Mouse (Mus musculus) kidney, adult 9 months (tissue): ENCODE data around the gene Best1.
A peak's percentile ranks its signal among the peaks of the same experiment; 100 is the strongest.

ENCODE experiments used
- DNase-seq: peaks from one replicate; pipeline ENCODE4 v3.0.0; 2022

The Best1 gene

DNA sequence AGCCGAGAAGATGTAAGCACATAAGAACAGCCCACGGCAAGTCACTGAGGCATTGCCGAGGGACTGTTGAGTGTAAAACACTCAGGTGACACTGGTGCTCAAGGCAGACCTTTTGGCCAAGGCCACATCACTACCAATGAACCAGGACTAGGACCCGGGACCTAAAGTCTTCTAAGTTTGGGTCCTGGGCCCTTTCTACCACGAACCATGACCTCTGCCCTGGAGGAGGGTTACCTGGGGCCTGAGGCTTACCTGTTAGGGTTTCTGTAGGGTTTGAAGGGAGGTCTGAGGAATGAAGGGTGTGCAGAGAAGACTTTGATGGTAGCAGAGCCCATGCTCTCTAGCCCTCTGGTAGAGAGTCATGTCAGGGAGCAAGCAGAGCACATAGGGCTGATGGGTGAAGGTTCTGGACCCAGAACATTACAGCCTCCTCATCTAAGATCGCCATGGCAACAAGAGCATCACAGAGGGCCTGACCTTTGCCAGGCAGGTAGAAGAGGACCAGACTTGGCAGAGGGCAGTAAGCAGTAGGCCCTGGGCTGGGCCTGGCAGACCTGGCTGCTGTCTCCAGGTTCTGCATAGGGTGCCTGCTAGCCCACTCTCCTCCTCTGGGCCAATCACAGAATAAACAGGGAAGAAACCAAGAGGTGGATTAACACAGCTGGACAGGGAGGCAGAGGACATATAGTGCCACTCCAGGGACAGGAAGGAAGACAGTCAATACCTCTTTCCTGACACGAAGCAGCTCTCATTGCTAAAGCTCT lies at the start of gene Best1, which contains the start of gene Rab3il1:
TSS of gene Best1 (minus strand) at position 428 of the 764 bp plus-strand sequence.
TSS of gene Rab3il1 (plus strand) at position 464 of the 764 bp plus-strand sequence.
- no peak for DNase-seq

DNA sequence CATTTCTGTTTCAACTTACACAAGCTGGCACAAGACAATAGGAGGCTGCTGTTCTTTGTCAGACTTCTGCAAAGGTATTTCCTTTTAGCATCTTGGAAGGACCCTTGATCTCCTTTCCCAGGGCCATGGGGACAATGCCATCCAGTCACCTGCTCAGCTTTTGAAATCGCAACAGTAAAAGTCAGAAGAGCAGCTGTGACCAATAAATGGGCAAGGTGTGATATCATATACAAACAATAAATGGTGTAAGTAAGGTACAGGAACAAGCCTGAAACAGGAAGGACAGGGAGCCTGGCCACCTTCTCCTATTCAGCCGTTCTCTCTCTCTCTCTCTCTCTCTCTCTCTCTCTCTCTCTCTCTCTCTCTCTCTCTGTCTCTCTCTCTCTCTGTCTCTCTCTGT lies 49.0 kb upstream of the Best1 start:
- DNase-seq = no peak

DNA sequence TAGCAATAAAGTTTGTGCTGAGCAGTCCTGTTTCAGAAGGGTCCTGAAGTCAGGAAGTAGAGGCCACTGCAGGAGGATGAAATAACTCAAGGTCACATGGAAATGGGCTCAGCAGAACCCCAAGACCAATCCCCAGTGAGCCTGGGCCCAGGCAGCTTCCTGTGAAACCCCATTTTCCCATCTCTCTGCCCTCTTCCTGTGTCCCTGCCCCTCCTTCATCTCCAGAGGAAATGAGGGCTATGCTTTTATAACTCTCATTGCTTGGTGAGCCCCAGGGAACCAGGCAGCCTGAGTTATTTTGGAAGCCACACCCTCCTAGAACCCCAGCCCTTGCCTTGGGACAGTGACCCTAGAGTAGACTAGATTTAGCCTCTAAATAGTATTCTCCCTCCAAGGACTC lies 48.1 kb upstream of the Best1 start:
- no peak for DNase-seq

DNA sequence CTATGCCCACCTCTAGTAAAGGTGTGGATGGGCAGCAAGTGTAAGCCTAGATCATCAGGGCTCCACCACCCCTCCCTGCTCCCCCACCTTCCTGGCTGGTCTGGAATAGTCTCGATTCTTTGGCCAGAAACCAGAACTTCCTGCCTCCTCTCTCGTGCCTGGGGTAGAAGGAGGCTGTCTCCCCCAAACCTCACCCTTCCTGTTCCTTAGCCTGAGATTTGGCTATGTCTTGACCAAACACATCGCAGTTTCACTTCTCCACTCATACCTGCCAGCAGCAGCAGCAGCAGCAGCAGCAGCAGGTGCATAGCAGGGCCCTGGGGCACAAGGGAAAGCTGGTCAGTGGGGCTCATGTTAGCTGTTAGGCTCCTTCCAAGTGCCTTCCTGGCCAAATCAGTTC lies 45.5 kb upstream of the Best1 start:
- DNase-seq = peak; percentile 32

DNA sequence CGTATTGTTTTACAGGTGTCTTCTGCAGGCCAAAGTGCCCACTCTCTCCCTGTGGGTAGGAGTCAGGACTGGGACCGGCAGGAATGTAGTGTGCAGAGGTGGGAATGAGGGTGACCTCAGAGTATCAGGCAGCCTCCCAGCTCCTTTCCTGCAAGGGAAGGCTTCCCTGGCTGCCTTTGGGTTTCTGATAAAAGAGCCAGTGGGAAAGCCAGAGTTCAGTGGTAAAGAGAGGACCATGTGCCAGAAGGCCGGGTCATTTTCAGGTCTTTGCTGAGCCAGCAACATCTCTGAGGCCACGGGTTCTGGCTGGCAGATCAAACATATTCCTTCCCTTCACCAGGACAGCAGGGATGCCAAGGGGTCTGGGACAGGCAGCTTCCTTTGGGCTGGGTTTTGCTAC lies 44.9 kb upstream of the Best1 start:
- peak; percentile 86 for DNase-seq

DNA sequence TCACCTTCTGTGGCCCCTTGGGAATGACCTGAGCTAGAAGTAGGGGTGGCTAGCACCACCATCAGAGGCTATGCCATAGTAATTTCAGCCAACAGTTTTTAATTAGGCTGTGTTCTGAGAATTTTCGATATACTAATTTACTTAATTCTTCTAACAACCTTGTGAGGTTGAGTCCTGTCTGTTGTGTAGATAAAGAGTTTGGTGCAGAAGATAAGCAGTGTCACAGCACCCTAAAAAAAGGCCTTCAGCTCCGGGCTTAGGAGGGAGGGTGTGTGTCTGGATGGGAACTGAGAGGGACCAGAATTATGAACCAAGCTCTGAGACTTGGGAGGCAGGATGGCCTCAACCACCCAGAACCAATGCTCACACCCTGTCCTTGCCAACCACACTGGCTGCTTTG lies 44.3 kb upstream of the Best1 start:
- DNase-seq = no peak

GRCm38 (mm10) chr19:10043643-10044042 lies 42.2 kb upstream of the Best1 start:
- DNase-seq = peak; percentile 85

- DNase-seq = peak; percentile 40
Measured at GRCm38 (mm10) chr19:10042816-10043215, 41.4 kb upstream of the Best1 start.

DNA sequence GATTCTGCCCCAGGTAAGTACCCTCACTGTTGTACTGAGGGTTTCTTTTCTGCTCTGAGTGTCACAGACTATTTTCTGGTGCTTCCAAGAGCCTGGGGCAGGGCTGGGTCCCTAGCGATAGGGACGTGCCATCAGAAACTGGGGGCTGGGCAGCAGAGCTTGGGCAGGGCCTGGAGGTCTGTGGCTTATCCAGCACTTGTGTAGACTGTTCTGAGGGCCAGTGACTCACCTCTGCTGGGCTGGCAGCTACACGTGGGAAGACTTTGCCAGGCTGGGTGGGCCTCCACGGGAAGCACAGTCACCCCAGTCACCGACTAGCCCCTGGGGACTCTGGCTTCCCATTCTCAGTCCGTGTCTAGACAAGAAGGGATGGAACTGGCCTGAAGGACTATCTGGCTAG lies 40.8 kb upstream of the Best1 start:
- DNase-seq = peak; percentile 30

GRCm38 (mm10) chr19:10041388-10042148 lies 40.1 kb upstream of the Best1 start, which contains the start of gene Fads3:
Fads3 (plus strand) TSS chr19:10041569.
- DNase-seq = peak; percentile 89

GRCm38 (mm10) chr19:10040866-10041387 lies 39.5 kb upstream of the Best1 start:
- DNase-seq = no peak

GRCm38 (mm10) chr19:10039615-10040014 lies 38.2 kb upstream of the Best1 start:
- DNase-seq = peak; percentile 67

DNA sequence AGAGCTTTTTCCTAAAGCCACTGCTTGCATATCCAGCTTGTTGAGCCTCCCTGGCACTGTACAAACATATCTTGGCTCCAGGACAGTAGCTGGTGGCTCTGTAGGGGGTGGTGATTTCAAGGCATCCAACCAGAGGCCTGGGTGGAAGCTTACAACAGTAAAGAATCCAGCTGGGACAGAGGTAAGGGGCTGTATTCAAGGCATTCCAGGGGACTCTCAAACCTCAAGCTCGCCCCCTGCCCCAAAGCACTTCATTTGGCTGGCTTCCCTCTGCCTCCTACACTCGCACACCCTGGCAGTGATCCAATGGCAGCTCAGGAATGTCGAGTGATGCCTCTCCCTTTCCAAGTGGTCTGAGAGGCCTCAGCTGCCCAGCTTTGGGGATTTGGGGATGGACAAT lies 37.5 kb upstream of the Best1 start:
- peak; percentile 81 for DNase-seq

GRCm38 (mm10) chr19:10038364-10038763 lies 36.9 kb upstream of the Best1 start:
- peak; percentile 85 for DNase-seq

GRCm38 (mm10) chr19:10037534-10037933 lies 36.1 kb upstream of the Best1 start:
- DNase-seq = peak; percentile 78

- DNase-seq = peak; percentile 87
Measured at GRCm38 (mm10) chr19:10034785-10035447, 33.5 kb upstream of the Best1 start.

- DNase-seq = no peak
Measured at GRCm38 (mm10) chr19:10034356-10034755, 32.9 kb upstream of the Best1 start.

GRCm38 (mm10) chr19:10033211-10033973 lies 32.0 kb upstream of the Best1 start:
- DNase-seq = peak; percentile 77

- peak; percentile 91 for DNase-seq
Measured at GRCm38 (mm10) chr19:10029746-10030145, 28.3 kb upstream of the Best1 start.

- peak; percentile 75 for DNase-seq
Measured at GRCm38 (mm10) chr19:10025169-10025875, 23.9 kb upstream of the Best1 start.

DNA sequence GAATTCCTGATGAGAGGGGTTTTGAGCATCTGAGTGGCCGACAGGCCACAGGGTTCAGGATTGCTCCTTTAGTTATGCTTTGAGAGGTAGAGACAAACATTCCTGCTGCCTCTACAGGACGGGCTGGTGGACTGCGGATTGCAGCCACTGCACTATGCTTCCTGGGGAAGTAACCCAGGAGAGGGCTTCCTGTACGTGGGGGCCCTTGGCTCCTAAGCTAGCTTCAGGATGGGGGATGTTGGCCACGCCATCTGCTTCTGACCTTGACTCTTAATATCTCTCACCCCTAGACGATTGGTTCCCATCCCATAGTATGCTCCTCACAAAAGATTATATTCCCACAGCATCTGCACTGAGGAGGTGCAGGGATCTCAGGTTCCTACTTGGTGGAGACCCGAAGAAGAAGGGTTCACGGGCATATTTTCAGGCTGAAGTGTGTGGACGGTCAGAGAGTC lies 21.9 kb upstream of the Best1 start:
- DNase-seq = no peak
